Mouse (Mus musculus) gastrocnemius, postnatal 4 days (tissue): ENCODE measurements at regions not wholly inside any gene's neighbourhood (a gene's known extent, or its start where the extent isn't known, plus 50 kb on each side); places are given as distances from the start of the nearest gene placed in this dataset.

ENCODE experiments used
- DNase-seq, 2 experiments: peaks; one replicate each; pipeline ENCODE4 v3.0.0; 2021 to 2022; ENCODE audit warnings: low spot score in 2 of 2, mixed read lengths in 2 of 2

DNA sequence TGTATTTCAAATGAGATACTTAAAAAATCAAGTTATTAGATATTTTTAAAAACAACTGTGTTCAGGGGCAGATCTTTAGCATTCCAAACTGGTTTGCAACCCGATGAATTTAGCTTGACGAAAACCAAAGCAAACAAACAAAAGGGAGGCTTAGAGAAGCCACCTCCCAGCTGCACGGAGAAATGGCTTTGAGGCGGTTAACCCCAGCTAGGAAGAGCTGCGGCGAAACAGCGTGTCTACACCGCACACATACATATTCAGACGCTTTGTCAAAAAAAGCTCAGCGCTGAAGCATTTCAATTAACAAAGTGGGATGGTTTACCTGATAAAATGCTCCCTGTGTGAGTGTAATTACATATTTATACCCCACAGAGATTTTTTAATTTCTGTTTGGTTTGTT lies 123.0 kb upstream of the Ap5m1 start:
- DNase-seq: no peak

DNA sequence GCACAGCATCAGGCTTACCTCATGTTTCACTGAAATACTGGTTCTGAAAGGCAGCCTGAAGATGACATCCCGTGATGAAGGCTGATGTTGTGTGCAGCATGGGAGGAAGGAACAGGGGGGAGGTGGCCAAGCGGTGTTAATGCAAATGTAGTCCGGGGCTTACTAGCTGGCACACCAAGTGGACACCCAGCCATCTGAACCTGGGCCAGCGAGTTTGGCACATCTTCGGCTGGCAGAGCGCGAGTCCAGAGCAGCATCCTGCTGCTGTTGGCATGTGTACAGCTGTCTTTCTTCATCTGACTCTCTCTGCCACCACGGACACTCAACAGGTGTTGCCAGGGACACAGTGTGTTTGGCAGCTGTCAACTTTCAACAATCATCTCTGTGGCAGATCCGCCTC lies 135.0 kb upstream of the Ap5m1 start:
- DNase-seq: peak in 1 of 2 experiments; percentile 26

DNA sequence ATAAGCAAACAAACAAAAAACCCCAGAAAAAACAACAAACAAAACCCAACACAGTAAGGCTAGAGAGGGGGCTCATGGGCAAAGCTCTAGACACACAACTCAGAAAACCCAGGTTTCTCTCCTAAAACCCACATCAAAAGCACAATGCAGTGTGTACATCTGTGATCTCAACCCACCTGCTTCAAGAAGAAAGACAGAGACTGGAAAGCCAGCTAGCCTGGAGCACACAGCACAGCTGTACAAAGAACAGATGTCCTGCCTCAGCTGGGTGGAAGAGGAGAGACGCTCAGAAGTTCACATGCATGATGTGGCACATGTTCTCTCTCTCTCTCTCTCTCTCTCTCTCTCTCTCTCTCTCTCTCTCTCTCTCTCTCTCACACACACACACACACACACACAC lies 140.0 kb upstream of the Ap5m1 start:
- DNase-seq: no peak

DNA sequence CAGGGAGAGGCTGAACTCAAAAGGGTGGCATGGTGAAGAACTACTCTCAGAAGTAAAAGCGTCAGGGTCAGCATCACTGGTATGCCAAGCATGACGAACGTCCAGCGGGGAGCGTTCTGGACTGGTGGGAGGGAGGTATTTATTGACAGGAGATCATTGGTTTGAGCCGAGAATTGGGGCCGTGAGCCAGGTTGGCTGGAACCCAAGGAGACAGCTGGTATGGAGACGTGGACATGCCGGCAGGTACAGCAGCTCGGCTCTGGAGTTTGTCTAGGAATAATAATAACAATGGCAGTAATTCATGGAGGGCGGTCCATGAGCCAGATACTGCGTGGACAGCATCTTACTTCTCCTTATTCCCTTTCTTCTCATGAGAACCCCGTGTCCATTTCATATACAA lies 156.5 kb upstream of the Ap5m1 start:
- DNase-seq: no peak

DNA sequence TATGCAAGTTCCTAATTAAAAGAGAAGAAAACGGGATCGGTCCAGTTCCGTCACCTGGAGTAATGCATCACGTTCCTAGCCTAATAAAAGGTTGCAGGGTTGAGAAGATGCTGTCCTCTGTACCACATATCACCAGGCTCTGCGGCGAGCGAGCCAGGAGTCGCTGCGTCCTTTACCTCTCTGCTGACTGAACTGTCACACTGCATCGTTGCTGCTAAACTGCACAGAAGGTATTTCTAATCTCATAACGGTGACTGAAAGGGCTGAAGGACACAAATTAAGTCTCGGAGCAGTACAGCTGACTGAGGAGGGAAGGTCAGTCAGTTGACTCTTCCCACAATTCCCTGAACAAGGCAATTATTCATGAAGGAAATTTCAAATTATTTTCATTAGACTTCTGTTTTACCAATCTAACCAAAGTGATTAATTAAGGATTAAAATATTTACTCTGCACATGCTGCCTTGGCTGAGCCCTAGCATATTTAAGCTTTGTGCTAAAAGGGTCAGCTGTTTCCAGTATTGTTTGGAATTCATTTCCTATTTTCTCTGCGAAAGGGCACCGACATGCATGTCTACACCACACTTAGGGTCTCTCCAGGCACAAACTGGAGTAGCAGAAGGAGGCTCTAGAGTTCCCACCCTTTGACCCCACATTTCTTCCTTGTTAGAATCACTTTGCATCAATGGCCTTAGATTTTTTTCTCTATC lies 157.8 kb upstream of the Ap5m1 start:
- DNase-seq: no peak

DNA sequence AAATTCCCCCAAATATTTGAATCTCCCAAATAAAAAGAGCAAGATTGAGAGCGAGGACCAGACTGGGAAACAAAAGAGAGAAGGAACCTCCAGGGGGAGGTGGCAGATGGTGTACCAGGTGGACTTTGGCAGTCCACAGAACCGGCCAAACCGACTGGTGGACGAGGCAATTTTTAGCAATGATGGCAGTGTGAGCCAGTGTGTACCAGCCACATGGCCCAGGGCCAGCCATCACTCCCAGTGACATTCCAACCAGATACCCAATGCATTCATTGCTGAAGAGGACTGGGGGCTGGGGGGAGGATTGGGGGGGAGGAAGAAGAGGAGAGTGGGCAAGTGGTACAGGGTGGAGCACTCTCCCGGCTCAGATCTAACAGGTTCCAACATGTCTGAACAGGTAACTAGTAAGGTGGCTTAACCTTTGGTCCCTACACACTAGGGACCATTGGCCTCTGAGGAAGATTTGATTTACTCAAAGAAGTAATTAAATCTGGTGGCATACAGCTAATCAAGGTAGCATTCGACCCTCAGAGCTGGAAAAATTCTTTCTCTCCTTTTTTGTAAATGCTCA lies 158.4 kb upstream of the Ap5m1 start:
- DNase-seq: no peak

DNA sequence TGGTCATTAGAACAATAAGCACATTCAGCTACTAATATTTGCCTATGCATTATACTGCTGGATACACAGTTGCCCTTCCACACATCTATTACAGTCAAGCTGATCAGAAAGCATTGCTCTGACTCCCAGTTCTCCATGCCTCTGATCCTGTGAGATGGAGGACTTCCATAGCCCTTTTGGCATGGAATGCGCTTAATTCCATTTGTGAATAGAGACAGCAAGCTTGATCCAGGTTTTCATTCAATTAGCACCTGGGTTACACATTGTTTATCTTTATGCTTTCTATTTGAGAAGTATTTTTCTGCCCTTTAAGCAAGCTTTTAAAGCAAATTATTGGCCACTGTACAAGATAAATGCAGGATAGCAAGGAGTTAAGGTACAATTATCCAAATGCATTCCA lies 158.9 kb upstream of the Ap5m1 start:
- DNase-seq: no peak

DNA sequence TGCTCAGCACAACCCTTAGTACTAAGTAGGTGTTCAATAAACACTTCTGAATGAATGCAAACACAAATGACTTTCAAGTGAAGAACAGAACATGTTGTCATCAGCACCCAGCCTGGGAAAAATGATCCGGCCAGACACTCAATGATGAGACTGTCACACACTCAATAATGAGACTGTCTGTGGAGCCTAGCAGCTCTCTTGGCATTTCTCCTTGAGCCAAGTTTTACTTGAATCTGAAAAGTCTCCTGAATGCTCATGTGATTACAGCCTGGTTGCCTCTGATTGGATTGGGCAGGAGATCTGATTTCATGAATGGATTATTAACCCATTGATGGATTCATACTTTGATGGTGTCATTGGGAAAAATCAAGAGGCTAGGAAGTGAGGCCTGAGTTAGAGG lies 161.3 kb upstream of the Ap5m1 start:
- no peak for DNase-seq

DNA sequence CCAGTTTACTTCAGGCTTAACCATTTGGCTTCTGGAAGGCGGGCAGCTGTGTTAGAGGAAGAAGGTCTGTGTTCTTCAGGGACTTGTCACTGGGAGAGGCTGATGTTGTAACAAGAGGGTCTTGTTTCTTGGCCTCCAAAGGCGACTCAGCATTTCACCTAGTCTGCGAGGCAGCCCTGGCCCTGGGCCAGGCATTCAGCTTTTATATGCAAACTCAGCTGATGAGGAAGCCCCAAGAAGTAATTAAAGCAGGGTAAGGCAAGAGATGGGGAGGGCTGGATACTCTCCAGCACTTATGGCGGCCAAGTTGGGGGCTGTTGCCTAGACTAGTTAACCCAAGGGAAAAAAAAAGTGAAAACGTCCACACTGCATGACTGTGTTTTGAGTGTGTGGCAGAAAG lies 162.4 kb upstream of the Ap5m1 start:
- DNase-seq: no peak

DNA sequence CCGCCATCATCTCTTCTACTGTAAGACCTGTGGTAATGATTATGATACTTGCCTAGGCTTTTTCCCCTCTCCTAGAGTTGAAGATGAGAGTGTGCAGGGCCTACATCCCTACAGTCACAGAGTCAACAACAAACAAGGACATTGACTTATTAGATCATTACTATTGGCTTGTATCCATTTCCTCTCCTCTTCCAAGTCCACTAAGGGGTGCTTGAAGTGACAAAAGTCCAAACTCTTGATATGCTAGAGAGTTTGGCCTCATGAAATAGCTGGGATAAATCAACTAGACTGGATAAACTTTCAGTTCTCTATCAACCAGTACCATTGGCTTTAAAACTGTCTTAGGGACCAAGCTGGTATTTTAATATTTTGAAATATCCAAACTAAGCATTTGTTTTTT lies 165.7 kb upstream of the Ap5m1 start:
- DNase-seq: no peak

DNA sequence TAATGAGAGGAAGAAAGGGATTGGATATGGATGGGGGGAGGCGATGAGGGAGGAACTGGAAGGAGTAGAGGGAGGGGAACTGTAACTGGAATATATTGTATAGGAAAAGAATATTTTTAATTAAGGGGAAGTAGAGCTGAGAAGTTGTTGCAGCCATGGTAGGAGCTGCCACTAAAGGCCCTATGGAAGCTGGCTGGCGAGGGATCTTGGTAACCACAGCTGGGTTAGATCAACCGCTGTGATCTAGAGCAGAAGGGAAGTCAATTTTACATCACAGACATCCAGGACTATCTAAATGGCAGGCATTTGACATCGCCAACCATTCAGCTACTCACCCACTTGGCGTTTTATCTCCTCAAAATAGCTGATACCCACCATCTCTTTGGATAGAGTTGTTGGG lies 168.8 kb upstream of the Ap5m1 start:
- no peak for DNase-seq

DNA sequence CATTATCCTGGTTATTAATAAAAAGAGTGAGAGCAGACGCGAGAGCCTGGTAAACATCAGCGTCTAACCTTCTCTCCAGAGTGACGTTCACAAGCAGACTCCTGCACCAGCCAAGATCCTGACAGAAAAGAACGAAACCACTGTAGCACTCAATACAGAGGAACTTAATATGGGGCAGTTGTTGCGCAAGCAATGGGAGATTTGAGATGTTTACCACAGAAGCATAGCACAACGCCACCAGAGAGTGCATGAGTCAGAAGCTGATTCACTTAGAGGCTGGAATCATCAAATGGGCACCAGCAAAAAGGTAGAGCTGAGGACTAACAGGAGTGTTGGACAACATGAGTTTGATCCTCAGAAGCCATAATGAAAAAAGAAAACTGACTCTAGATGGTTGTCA lies 169.7 kb upstream of the Ap5m1 start:
- DNase-seq: no peak

DNA sequence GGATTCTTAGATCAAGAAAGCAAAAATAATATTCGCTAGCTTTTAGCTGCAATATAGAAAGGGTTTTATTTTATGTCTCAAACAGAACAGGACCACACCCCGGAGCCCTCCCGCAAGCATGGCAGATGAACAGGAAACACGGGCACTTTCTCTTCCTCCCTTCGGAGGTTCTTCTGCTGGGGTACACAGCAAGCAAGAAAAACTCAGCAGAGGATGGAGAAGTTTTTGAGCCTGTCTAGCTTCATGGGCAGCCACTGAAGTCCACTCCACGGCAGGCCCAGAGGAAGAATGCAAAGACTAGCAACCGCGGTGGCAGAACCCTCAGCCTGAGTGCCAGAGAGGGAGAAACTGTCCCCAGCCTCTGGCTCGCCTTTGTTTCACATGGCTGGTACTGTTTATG lies 174.7 kb upstream of the Ap5m1 start:
- no peak for DNase-seq

DNA sequence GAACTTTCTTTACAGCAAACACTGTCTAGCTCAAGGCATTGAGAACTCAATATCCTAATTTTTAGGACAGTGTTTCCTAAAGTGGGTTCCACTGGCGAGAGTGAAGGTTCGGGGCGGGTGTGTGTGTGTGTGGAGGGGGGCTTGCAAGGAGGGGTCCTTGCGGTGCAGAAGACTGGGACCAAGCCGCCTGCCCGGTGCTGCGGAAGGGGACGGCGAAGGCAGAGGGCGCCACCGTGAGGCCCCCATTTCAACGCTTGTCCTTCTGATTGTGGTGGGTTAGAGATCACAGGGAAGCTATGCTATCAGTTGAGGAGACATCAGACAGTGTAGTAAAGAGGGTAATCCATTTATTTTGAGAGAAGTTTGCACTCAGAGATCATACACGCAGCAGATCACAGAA lies 176.9 kb upstream of the Ap5m1 start:
- DNase-seq: no peak

DNA sequence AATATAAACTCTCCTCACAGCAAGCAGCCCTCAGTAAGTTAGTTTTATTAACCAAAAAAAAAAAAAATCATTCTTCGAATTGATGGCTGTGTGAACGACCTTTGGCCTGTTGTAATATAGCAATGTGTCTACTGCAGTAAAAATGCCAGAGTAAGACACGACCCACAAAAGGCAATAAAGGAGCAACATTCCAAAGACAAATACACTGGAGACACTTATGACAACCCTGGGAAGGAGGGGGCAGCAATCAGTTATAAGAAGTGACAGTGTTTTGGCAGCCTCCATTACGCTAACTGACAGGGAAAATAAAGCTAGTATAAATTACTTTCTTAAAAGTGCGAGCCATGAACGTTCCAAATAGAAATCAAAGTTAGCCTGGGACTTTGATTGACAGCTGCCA lies 185.9 kb upstream of the Ap5m1 start:
- no peak for DNase-seq

DNA sequence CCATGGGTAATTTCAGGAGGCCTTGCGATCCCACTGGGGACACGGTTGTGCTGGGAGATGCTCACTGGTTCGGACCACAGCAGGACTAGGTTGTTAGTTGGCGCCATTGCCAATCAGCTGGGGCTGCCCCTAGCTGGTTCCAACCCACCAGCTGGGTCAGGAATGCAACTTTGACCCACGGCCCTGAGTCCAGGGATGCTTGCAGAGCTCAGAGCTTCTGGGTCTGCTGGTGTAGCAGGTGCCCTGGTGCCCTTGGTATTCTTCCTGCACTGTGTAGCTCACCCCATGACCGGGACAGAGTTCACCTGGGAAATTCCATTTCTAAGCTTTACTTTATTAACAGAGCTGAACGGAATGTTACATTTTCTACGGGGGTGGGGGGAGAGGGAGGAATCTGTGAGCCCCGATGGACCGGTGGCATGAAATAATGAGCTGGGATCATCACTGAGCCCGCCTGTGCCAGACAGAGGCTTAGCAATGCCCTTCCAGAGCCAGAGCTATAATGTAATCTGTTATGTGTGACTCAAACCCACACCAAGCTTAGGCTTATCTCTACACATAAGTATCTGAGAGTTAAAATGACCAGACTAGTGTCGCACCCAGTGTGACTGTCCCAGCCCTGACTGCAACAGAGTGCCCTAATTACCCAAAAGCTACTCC lies 187.8 kb upstream of the Ap5m1 start:
- no peak for DNase-seq

DNA sequence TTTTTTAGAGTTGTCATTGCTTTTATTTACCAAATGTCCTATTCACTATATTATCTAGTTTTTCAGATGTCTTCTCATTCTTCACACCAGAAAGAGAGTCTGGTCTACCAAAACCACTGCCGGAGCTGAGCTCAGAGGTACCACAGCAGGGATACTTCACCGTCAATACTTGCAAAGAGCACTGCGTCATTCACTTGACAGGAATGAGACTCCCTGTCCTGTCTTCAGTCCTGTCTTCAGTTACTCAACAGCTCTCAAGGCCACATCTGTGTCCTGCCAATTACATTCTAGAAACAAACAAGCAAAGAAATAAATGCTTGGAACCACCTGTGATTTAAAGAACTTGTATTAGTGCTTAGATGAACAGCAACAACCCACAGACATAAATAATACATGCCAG lies 194.6 kb upstream of the Ap5m1 start:
- DNase-seq: no peak

DNA sequence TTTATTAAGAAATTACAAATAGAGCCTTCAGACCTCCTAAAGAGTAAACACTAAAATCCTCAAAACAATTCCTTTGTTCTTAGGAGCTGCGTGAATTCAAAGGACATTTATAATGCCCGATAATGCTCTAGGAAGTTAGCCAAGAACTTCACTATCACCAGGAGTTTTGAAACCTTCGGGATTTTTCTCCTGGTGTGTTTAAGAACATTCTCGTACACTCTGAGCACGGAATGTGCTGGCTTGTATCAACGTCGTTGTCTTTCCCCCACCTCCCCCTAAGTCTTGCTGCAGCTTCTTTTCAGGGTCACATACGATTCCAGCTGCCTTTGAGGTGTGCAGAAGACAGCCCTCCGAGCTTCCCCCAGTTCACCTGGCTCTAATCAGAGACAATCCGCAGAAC lies 195.9 kb upstream of the Ap5m1 start:
- no peak for DNase-seq

DNA sequence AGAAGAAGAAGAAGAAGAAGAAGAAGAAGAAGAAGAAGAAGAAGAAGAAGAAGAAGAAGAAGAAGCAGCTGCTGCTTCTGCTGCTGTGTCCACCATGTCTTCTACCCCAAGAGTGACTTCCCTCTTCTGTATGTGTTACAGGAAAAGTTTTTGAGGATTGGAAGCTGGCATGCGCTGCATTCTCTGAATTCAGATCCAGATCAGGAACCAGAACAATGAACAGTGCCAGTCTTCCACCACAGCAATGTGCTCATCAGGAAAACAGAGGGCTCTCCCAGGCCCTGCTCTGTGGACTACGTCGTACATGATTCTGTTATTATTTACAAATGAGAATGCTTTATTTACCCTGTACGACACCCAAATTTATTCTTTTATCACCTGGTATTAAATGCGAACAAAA lies 181.8 kb upstream of the Otx2 start:
- DNase-seq: no peak

DNA sequence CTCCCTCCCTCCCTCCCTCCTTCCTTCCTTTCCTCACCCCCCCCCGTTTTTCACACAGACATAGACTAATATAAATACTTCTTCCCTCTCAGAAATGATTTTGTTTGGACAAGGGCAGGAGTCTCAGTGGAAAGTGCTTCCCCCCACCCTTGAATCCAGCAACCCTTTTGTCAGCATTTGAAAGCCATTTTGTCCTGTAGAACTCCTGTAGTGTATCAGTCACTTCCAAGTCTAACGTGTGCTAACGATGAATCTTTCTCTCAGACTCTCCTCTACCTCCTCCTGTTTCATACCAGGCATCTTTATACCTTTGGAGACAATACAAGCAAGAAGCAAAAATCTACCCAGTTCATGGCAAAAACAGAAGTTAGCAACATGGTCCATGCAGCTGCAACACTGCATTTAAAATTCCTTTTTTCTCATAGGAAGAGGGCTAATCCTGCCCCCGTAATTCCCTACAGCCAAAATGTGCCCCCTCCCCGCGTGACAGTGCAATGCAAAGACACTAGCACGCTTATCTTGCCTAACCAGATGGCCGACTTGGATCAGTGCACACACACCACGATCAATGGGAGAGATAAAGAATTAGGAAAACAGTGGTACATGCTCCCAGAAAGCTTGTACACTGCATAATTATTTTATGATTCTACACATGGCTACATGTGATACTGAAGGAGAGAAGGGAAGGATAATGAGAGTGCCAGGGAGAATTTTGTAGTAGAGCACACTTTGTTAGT lies 180.7 kb upstream of the Otx2 start:
- DNase-seq: no peak

DNA sequence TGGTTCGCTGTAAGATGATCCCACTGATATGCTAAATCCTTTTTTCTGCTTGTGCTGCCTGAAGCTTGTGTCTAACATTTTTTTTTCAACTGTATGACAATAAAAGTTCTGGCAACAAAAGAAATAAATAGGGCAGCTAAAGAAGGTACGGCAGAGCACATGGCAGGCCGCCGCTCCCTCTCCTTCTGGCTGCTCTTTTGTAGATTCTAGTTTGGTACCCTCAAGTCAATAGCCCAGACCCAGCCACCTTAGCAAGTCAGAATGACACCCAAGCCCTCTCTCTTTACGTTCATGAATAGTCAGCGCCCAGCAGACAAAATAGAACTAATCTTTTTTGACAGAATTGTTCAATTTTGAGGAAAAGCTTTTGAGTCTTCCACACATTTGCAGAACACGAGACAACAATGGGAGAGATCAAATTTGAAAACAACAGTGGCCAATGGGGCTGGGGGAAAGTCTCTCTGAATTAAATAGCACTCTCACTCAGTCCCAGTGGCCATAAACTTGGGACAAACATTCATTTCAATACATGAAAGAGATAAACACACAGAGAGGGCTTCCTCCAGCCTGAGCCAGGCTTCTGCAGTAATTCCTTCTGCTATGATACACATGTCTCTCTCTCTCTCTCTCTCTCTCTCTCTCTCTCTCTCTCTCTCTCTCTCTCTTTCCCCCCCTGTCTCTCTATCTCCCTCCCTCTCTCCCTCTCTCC lies 180.0 kb upstream of the Otx2 start:
- no peak for DNase-seq

DNA sequence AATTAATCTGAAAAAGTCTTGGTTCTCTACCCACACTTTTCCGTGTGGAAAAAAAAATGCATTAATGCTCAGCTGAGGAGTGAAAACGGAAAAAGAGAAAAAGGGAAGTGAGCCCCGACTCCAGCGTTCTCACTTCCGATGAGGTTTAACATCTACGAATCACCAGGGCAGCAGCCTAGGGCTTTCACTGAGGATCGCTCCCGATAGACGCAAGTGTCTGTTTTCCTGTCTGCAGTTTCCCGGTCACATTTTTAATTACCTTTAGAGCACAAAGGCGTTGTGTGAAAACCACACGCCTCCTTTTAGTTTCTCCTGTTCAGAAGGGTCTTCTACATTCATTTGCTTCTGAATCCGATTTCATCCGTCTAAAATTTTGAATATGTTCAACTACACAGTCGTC lies 179.2 kb upstream of the Otx2 start:
- no peak for DNase-seq
